Mouse (Mus musculus): ENCODE measurements around the gene Fap. TPM values are rescaled to one million over a fixed set of nuclear protein-coding genes. Genes with fewer than 3 reads are reported as not detected.
A peak's percentile ranks its signal among the peaks of the same experiment; 100 is the strongest.

Fap gene
- polyA plus RNA-seq, 1 experiment from 2014 or later = 3.1 TPM

- H3K36me3 ChIP-seq (ENCODE audit: control insufficient read depth, insufficient read depth, low read length) = no peaks in the 10 kb centered on the region
- no peak overlapping the region for H3K9ac ChIP-seq (ENCODE audit: low read length)
- no peak for ATAC-seq (ENCODE audit: insufficient number of reproducible peaks, insufficient read depth, low FRiP score, low read depth)
- no peak overlapping the region for H3K4me2 ChIP-seq (ENCODE audit: low read length)
- H3K27ac ChIP-seq (replicated peaks in 1 of 2; ENCODE audit: control insufficient read depth in 1 of 2, insufficient read depth in 1 of 2, low read depth in 2 of 2, low read length in 2 of 2) = no peak overlapping the region
- 72% methylated on average over 9 of the region's 9 CpGs for whole genome bisulfite sequencing
- no peaks in the 10 kb centered on the region for H3K4me1 ChIP-seq (ENCODE audit: control insufficient read depth in 2 of 2, insufficient read depth in 2 of 2, low read length in 2 of 2)
- H3K4me3 ChIP-seq (ENCODE audit: control insufficient read depth in 1 of 2, insufficient read depth in 1 of 2, low read depth in 1 of 2, low read length in 2 of 2) = no peak overlapping the region
- H3K27me3 ChIP-seq (ENCODE audit: control insufficient read depth, insufficient read depth, low read length) = no peaks in the 10 kb centered on the region
- H3K9me3 ChIP-seq (ENCODE audit: control insufficient read depth, low read length) = no peaks in the 10 kb centered on the region
Measured at GRCm38 (mm10) chr2:62480285-62481198, 93.3 kb downstream of the Fap start.

DNA sequence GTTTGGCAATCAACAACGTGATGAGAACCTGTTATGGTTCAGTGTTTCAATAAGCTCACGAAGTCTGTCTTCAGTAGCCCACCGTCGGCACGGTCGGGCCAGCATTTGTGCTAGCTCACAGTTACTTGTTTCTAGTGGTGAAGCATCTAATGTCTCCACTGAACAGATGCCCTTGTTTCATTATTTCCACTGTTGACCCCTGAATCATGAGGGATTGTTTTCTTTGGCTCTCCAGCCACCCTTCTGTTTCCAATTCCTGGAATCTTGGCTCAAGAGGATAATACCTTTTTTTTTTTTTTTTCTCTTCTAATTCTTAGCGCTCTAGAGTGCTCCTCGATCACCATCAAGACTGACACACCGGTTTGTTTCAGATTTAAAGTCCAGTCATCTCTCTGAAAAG is 104.3 kb downstream of the Fap start:
- no peak overlapping the region for H3K9ac ChIP-seq (ENCODE audit: low read length)
- no peaks in the 10 kb centered on the region for H3K27me3 ChIP-seq (ENCODE audit: control insufficient read depth, insufficient read depth, low read length)
- no peaks in the 10 kb centered on the region for H3K36me3 ChIP-seq (ENCODE audit: control insufficient read depth, insufficient read depth, low read length)
- peaks cover 0 to 2% of the 10 kb centered on the region in 2 experiments; a peak in 1 of 4 replicates for H3K4me1 ChIP-seq (ENCODE audit: control insufficient read depth in 2 of 2, insufficient read depth in 2 of 2, low read length in 2 of 2)
- H3K4me3 ChIP-seq (ENCODE audit: control insufficient read depth in 1 of 2, insufficient read depth in 1 of 2, low read depth in 1 of 2, low read length in 2 of 2) = no peak overlapping the region
- H3K27ac ChIP-seq (replicated peaks in 1 of 2; ENCODE audit: control insufficient read depth in 1 of 2, insufficient read depth in 1 of 2, low read depth in 2 of 2, low read length in 2 of 2) = no peak overlapping the region
- H3K4me2 ChIP-seq (ENCODE audit: low read length) = peak overlapping the region; percentile 37; the same call in 1 of the 2 replicates
- WGBS = 59% methylated on average over 9 of the region's 9 CpGs
- no peaks in the 10 kb centered on the region for H3K9me3 ChIP-seq (ENCODE audit: control insufficient read depth, low read length)
- no peak for ATAC-seq (ENCODE audit: insufficient number of reproducible peaks, insufficient read depth, low FRiP score, low read depth)

DNA sequence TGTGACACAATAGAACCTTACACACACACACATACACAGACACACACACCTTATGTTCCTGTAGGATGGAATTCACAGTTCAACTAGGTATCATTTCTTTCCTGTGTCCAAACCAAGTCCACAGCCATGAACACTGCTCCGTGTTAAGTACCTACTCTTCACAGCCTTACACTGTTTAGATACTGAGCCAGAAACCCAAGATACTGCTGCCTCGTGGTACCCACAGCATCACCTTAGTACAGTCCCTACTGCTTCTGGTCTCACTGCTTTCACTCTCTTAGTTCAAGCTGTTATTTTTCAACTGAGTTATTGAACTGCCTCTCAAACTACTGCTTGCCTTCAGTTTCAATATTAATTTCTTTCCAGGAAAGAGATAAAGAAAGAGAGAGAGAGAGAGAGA is 110.6 kb downstream of the Fap start:
- no peaks in the 10 kb centered on the region for H3K27me3 ChIP-seq (ENCODE audit: control insufficient read depth, insufficient read depth, low read length)
- H3K9ac ChIP-seq (ENCODE audit: low read length) = no peak overlapping the region
- H3K36me3 ChIP-seq (ENCODE audit: control insufficient read depth, insufficient read depth, low read length) = no peaks in the 10 kb centered on the region
- H3K4me2 ChIP-seq (ENCODE audit: low read length) = no peak overlapping the region
- H3K9me3 ChIP-seq (ENCODE audit: control insufficient read depth, low read length) = no peaks in the 10 kb centered on the region
- no peak overlapping the region for H3K4me3 ChIP-seq (ENCODE audit: control insufficient read depth in 1 of 2, insufficient read depth in 1 of 2, low read depth in 1 of 2, low read length in 2 of 2)
- 84% methylated on average over 2 of the region's 2 CpGs for WGBS
- H3K27ac ChIP-seq (replicated peaks in 1 of 2; ENCODE audit: control insufficient read depth in 1 of 2, insufficient read depth in 1 of 2, low read depth in 2 of 2, low read length in 2 of 2) = no peak overlapping the region
- H3K4me1 ChIP-seq (ENCODE audit: control insufficient read depth in 2 of 2, insufficient read depth in 2 of 2, low read length in 2 of 2) = no peaks in the 10 kb centered on the region
- no peak for ATAC-seq (ENCODE audit: insufficient number of reproducible peaks, insufficient read depth, low FRiP score, low read depth)

GRCm38 (mm10) chr2:62462174-62462573 is 111.7 kb downstream of the Fap start:
- ATAC-seq (ENCODE audit: insufficient number of reproducible peaks, insufficient read depth, low FRiP score, low read depth) = no peak
- Histone ChIP-seq H3K27me3 (ENCODE audit: control insufficient read depth, insufficient read depth, low read length) (no peaks in the 10 kb centered on the region), H3K4me3 (ENCODE audit: control insufficient read depth in 1 of 2, insufficient read depth in 1 of 2, low read depth in 1 of 2, low read length in 2 of 2) (no peak overlapping the region), H3K27ac (replicated peaks in 1 of 2; ENCODE audit: control insufficient read depth in 1 of 2, insufficient read depth in 1 of 2, low read depth in 2 of 2, low read length in 2 of 2) (no peak overlapping the region), H3K4me2 (ENCODE audit: low read length) (no peak overlapping the region), H3K9me3 (ENCODE audit: control insufficient read depth, low read length) (no peaks in the 10 kb centered on the region), H3K9ac (ENCODE audit: low read length) (no peak overlapping the region), H3K4me1 (ENCODE audit: control insufficient read depth in 2 of 2, insufficient read depth in 2 of 2, low read length in 2 of 2) (no peaks in the 10 kb centered on the region), H3K36me3 (ENCODE audit: control insufficient read depth, insufficient read depth, low read length) (no peaks in the 10 kb centered on the region)
- WGBS = 69% methylated on average over 2 of the region's 2 CpGs

DNA sequence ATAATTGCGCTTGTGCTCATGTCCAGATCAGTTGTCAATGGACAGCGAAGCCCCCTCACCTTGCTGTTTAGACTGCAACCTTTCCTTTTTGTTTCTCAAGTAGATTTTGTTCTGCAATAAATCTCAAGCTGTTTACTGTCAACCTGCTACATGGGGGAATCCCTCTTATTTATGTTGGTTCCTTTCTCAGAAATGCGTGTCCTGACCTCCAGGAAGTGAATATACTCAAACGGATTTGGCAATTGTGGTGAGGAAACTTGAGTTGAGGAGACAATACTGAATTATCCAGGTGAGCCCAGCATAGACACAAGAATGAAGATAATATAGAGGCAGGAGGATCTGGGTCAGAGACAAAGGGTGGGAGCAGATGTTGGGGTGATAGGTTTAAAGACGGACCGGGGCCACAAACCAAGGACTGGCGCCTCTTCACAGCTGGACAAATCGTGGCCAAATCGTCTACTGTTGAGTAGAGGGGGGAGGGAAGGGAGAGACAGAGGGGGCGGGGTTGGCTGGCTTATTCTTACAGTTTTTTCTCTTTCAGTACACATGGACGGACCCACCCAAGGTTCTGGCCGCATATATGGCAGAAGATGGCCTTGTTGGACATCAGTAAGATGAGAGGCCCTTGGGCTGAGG is 112.9 kb downstream of the Fap start:
- Histone ChIP-seq H3K9ac (ENCODE audit: low read length) (no peak overlapping the region), H3K4me3 (ENCODE audit: control insufficient read depth in 1 of 2, insufficient read depth in 1 of 2, low read depth in 1 of 2, low read length in 2 of 2) (no peak overlapping the region), H3K27me3 (ENCODE audit: control insufficient read depth, insufficient read depth, low read length) (no peaks in the 10 kb centered on the region), H3K27ac (replicated peaks in 1 of 2; ENCODE audit: control insufficient read depth in 1 of 2, insufficient read depth in 1 of 2, low read depth in 2 of 2, low read length in 2 of 2) (no peak overlapping the region), H3K4me1 (ENCODE audit: control insufficient read depth in 2 of 2, insufficient read depth in 2 of 2, low read length in 2 of 2) (no peaks in the 10 kb centered on the region), H3K36me3 (ENCODE audit: control insufficient read depth, insufficient read depth, low read length) (no peaks in the 10 kb centered on the region), H3K9me3 (ENCODE audit: control insufficient read depth, low read length) (no peaks in the 10 kb centered on the region), H3K4me2 (ENCODE audit: low read length) (no peak overlapping the region)
- WGBS = 82% methylated on average over 12 of the region's 12 CpGs
- ATAC-seq (ENCODE audit: insufficient number of reproducible peaks, insufficient read depth, low FRiP score, low read depth) = no peak

DNA sequence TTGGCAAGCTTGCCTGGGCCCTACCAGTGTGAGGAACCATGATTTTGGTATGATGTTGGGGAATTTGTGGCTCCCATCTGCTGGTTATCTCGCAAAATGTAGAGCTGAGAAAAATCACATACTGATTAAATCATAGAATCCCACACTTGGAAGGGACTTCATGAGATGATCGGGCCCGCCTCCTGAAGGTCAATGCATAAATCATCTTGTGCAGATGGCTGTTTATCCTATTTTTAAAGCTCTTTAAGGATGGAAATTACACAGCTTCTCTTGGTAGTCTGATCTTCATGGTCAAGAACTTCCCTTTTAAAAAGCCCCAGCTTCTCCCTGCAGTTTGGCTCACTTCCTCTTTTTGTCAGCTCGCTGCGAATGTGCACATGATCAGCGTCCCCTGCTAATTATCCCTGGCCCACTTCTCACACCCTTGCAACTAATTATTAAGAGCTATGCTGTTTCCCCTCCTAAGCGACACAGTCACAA is 113.6 kb downstream of the Fap start:
- Histone ChIP-seq H3K27ac (replicated peaks in 1 of 2; ENCODE audit: control insufficient read depth in 1 of 2, insufficient read depth in 1 of 2, low read depth in 2 of 2, low read length in 2 of 2) (no peak overlapping the region), H3K4me2 (ENCODE audit: low read length) (no peak overlapping the region), H3K27me3 (ENCODE audit: control insufficient read depth, insufficient read depth, low read length) (no peaks in the 10 kb centered on the region), H3K4me1 (ENCODE audit: control insufficient read depth in 2 of 2, insufficient read depth in 2 of 2, low read length in 2 of 2) (no peaks in the 10 kb centered on the region), H3K9me3 (ENCODE audit: control insufficient read depth, low read length) (no peaks in the 10 kb centered on the region), H3K36me3 (ENCODE audit: control insufficient read depth, insufficient read depth, low read length) (no peaks in the 10 kb centered on the region), H3K4me3 (ENCODE audit: control insufficient read depth in 1 of 2, insufficient read depth in 1 of 2, low read depth in 1 of 2, low read length in 2 of 2) (no peak overlapping the region), H3K9ac (ENCODE audit: low read length) (no peak overlapping the region)
- 79% methylated on average over 7 of the region's 7 CpGs for WGBS
- no peak for ATAC-seq (ENCODE audit: insufficient number of reproducible peaks, insufficient read depth, low FRiP score, low read depth)

GRCm38 (mm10) chr2:62459241-62460174 is 114.4 kb downstream of the Fap start:
- Histone ChIP-seq H3K27me3 (ENCODE audit: control insufficient read depth, insufficient read depth, low read length) (no peaks in the 10 kb centered on the region), H3K36me3 (ENCODE audit: control insufficient read depth, insufficient read depth, low read length) (no peaks in the 10 kb centered on the region), H3K9me3 (ENCODE audit: control insufficient read depth, low read length) (no peaks in the 10 kb centered on the region), H3K4me2 (ENCODE audit: low read length) (no peak overlapping the region), H3K9ac (ENCODE audit: low read length) (no peak overlapping the region), H3K4me3 (ENCODE audit: control insufficient read depth in 1 of 2, insufficient read depth in 1 of 2, low read depth in 1 of 2, low read length in 2 of 2) (no peak overlapping the region), H3K4me1 (ENCODE audit: control insufficient read depth in 2 of 2, insufficient read depth in 2 of 2, low read length in 2 of 2) (no peaks in the 10 kb centered on the region), H3K27ac (replicated peaks in 1 of 2; ENCODE audit: control insufficient read depth in 1 of 2, insufficient read depth in 1 of 2, low read depth in 2 of 2, low read length in 2 of 2) (no peak overlapping the region)
- WGBS = 61% methylated on average over 18 of the region's 18 CpGs
- no peak for ATAC-seq (ENCODE audit: insufficient number of reproducible peaks, insufficient read depth, low FRiP score, low read depth)

Measured in heart, embryonic 14.5 days (tissue).